Mouse (Mus musculus): ENCODE measurements around the gene Ripor3.

The Ripor3 gene

GRCm38 (mm10) chr2:167957539-167957938, 52.9 kb downstream of the Ripor3 start:
- no peak for DNase-seq (ENCODE audit: low spot score in 2 of 2)

GRCm38 (mm10) chr2:167954928-167955327, 55.5 kb downstream of the Ripor3 start:
- DNase-seq (ENCODE audit: low spot score in 2 of 2) = no peak

GRCm38 (mm10) chr2:167953819-167954218, 56.6 kb downstream of the Ripor3 start:
- no peak for DNase-seq (ENCODE audit: low spot score in 2 of 2)

GRCm38 (mm10) chr2:167951301-167952211, 58.9 kb downstream of the Ripor3 start:
- DNase-seq (ENCODE audit: low spot score in 2 of 2) = no peak

GRCm38 (mm10) chr2:167950681-167951080, 59.7 kb downstream of the Ripor3 start:
- no peak for DNase-seq (ENCODE audit: low spot score in 2 of 2)

GRCm38 (mm10) chr2:167949808-167950207, 60.6 kb downstream of the Ripor3 start:
- no peak for DNase-seq (ENCODE audit: low spot score in 2 of 2)

GRCm38 (mm10) chr2:167949250-167949649, 61.2 kb downstream of the Ripor3 start:
- DNase-seq (ENCODE audit: low spot score in 2 of 2) = no peak

GRCm38 (mm10) chr2:167948557-167948956, 61.9 kb downstream of the Ripor3 start:
- no peak for DNase-seq (ENCODE audit: low spot score in 2 of 2)

- DNase-seq (ENCODE audit: low spot score in 2 of 2) = no peak
Observed at GRCm38 (mm10) chr2:167948047-167948446, 62.4 kb downstream of the Ripor3 start.

GRCm38 (mm10) chr2:167947251-167947650, 63.2 kb downstream of the Ripor3 start:
- DNase-seq (ENCODE audit: low spot score in 2 of 2) = no peak

GRCm38 (mm10) chr2:167945451-167945850, 65.0 kb downstream of the Ripor3 start:
- no peak for DNase-seq (ENCODE audit: low spot score in 2 of 2)

- DNase-seq (ENCODE audit: low spot score in 2 of 2) = no peak
Observed at GRCm38 (mm10) chr2:167944193-167944592, 66.2 kb downstream of the Ripor3 start.

GRCm38 (mm10) chr2:167942926-167943633, 67.3 kb downstream of the Ripor3 start:
- peak; percentile 27 to 53 for DNase-seq (ENCODE audit: low spot score in 2 of 2)

- DNase-seq (ENCODE audit: low spot score in 2 of 2) = no peak
Observed at GRCm38 (mm10) chr2:167942199-167942925, 68.1 kb downstream of the Ripor3 start.

- DNase-seq (ENCODE audit: low spot score in 2 of 2) = no peak
Observed at GRCm38 (mm10) chr2:167941745-167942176, 68.7 kb downstream of the Ripor3 start.

GRCm38 (mm10) chr2:167941320-167941719, 69.1 kb downstream of the Ripor3 start:
- no peak for DNase-seq (ENCODE audit: low spot score in 2 of 2)

GRCm38 (mm10) chr2:167940636-167941035, 69.8 kb downstream of the Ripor3 start:
- no peak for DNase-seq (ENCODE audit: low spot score in 2 of 2)

- DNase-seq (ENCODE audit: low spot score in 2 of 2) = no peak
Observed at GRCm38 (mm10) chr2:167939632-167940399, 70.6 kb downstream of the Ripor3 start.

GRCm38 (mm10) chr2:167939204-167939603, 71.2 kb downstream of the Ripor3 start:
- DNase-seq (ENCODE audit: low spot score in 2 of 2) = no peak

GRCm38 (mm10) chr2:167938786-167939185, 71.6 kb downstream of the Ripor3 start:
- DNase-seq (ENCODE audit: low spot score in 2 of 2) = no peak

- DNase-seq (ENCODE audit: low spot score in 2 of 2) = no peak
Observed at GRCm38 (mm10) chr2:167935956-167936355, 74.5 kb downstream of the Ripor3 start.

All from spleen, postnatal 14 days (tissue).